Mouse (Mus musculus): ENCODE results near the gene Sh3tc1.

Gene Sh3tc1

GRCm38 (mm10) chr5:35680958-35681357 lies 58.8 kb downstream of the Sh3tc1 start:
- DNase-seq (ENCODE audit: low spot score), result no peak

- no peak for DNase-seq (ENCODE audit: low spot score)
These were observed 60.3 kb downstream of the Sh3tc1 start, which contains the start of gene Htra3 for GRCm38 (mm10) chr5:35679256-35680155. Htra3 (minus strand) TSS chr5:35679782.

GRCm38 (mm10) chr5:35676964-35677363 lies 62.8 kb downstream of the Sh3tc1 start:
- no peak for DNase-seq (ENCODE audit: low spot score)

GRCm38 (mm10) chr5:35674081-35674555 lies 65.7 kb downstream of the Sh3tc1 start:
- DNase-seq (ENCODE audit: low spot score), result no peak

GRCm38 (mm10) chr5:35673086-35673485 lies 66.7 kb downstream of the Sh3tc1 start:
- no peak for DNase-seq (ENCODE audit: low spot score)

- no peak for DNase-seq (ENCODE audit: low spot score)
These were observed 67.2 kb downstream of the Sh3tc1 start for GRCm38 (mm10) chr5:35672581-35672980.

- DNase-seq (ENCODE audit: low spot score), result no peak
These were observed 68.3 kb downstream of the Sh3tc1 start for GRCm38 (mm10) chr5:35671474-35671891.

- DNase-seq (ENCODE audit: low spot score), result no peak
These were observed 69.4 kb downstream of the Sh3tc1 start for GRCm38 (mm10) chr5:35670412-35670801.

- DNase-seq (ENCODE audit: low spot score), result no peak
These were observed 69.9 kb downstream of the Sh3tc1 start for GRCm38 (mm10) chr5:35669747-35670411.

GRCm38 (mm10) chr5:35666152-35666551 lies 73.6 kb downstream of the Sh3tc1 start:
- DNase-seq (ENCODE audit: low spot score), result no peak

- DNase-seq (ENCODE audit: low spot score), result no peak
These were observed 77.7 kb downstream of the Sh3tc1 start for GRCm38 (mm10) chr5:35662021-35662545.

GRCm38 (mm10) chr5:35661210-35661609 lies 78.6 kb downstream of the Sh3tc1 start:
- DNase-seq (ENCODE audit: low spot score), result no peak

GRCm38 (mm10) chr5:35659503-35659902 lies 80.3 kb downstream of the Sh3tc1 start:
- DNase-seq (ENCODE audit: low spot score), result no peak

GRCm38 (mm10) chr5:35655753-35656485 lies 83.9 kb downstream of the Sh3tc1 start:
- DNase-seq (ENCODE audit: low spot score), result no peak

- DNase-seq (ENCODE audit: low spot score), result no peak
These were observed 85.9 kb downstream of the Sh3tc1 start for GRCm38 (mm10) chr5:35653743-35654395.

- no peak for DNase-seq (ENCODE audit: low spot score)
These were observed 86.9 kb downstream of the Sh3tc1 start for GRCm38 (mm10) chr5:35652872-35653271.

GRCm38 (mm10) chr5:35652319-35652718 lies 87.5 kb downstream of the Sh3tc1 start:
- DNase-seq (ENCODE audit: low spot score), result no peak

GRCm38 (mm10) chr5:35648230-35648629 lies 91.6 kb downstream of the Sh3tc1 start:
- no peak for DNase-seq (ENCODE audit: low spot score)

- DNase-seq (ENCODE audit: low spot score), result no peak
These were observed 92.2 kb downstream of the Sh3tc1 start for GRCm38 (mm10) chr5:35647562-35647961.

Measured in spleen, adult 12 weeks (tissue).